Mouse (Mus musculus) 416B (cell line): ENCODE measurements at regions not wholly inside any gene's neighbourhood (a gene's known extent, or its start where the extent isn't known, plus 50 kb on each side); places are given as distances from the start of the nearest gene placed in this dataset.
"Not testable (repeated sequence)": the region's sequence is repeated elsewhere in the genome, so short reads cannot be mapped to it uniquely, and the experiment has no call there.

Source experiments
- DNase-seq: peaks from one replicate; pipeline ENCODE4 v3.0.0; 2011; ENCODE audit warnings: low read depth

DNA sequence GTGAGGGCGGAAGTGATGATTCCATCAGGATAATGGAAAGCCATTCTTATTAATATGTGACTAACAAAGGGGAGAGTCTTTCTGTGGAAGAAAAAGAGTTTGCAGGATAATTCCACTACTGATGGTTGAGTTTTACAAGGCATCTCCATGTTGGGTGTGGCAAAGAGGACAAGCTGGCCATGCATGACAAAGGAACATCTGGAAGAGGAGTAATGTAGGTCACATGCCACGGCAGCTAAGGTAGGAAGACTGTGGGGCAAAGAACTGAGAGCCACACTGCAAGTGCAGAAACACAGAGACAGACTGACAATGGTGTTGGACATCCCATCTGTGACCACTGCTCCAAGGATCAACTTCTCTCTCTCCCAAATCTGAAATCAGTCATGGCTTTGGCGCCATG, 196.4 kb upstream of the Gdi2 start:
- DNase-seq = no peak

- no peak for DNase-seq
These were observed 194.3 kb upstream of the Gdi2 start for GRCm38 (mm10) chr13:3343611-3344010.

DNA sequence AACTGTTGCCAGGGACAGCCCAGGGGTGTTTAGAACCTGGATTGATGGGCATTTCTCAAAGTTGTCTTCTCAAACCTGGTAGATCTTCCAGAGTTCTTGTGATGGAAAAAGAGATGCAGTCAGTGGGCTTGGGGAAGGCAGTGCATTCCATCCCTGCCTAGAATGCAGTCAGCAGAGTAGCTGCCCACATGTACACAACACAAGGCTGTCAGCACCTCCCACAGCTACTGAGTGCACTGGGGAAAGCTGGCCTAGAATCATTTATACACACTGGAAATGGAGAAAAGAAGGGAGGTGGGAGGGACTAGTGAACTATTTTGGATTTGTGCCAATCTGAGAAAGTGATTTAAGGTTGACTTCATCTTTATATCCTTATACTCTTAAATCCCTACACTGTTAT, 183.0 kb upstream of the Gdi2 start:
- not testable (repeated sequence) for DNase-seq

DNA sequence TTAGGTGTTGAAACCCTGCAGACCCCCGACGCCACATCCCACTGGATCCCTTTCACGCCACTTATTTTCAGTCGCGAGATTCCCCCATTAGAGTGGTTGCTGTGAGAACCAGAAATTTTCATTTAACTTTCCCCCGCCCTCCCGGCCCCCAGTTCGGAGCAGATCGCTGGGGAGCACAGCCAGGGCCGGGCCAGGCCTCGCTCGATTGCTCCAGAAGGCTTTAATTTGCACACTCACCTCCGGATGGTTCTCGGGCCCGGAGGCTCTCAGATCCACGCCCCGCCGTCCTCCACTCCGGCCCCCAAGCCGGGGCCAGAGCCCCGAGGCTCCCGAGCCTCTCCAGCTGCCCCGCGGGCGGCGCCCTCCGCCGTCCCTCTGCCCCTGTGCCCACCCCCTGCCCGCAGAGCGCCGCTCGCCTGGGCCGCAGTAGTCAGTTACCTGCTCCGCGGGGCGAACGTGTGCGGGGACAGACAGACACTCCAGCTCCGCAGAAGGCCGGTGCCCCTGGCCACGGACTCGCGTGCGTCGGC, 179.7 kb upstream of the Gdi2 start:
- DNase-seq = no peak

DNA sequence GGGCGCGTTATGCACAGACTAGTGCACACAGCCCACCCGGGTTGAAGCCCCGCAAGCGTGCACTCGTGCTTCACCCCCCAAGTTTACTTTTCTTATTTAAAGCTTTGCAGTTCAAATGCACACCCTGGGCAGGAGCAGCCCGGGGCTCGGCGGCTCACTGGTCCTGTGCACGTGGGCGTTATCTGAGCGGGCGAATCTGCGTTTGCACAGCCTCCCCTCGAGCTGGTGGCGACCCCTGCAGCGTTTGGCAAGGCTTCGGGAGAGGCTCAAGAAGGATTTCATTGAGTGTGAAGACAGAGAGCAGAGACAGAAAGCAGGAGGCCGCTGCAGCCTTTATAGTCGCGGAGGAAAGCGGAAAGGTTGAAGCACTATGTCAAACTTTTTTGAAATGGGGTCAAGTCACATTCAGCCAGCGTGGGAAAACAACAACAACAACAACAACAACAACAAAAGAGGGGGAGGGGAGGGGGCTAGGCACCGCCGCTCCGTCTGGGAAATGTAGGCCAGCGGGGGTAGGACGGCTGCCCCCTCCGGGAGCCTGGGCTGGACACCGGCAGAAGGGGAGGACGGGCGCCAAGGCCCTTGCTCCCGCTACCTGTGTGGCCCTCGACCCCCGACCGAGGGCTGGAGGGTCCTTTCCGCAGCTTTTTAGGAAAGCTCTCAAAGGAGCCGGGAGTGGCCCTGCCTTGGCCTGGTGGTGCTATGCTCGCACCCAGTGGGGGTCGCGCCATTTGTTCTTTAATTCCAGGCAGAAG, 178.7 kb upstream of the Gdi2 start:
- no peak for DNase-seq

DNA sequence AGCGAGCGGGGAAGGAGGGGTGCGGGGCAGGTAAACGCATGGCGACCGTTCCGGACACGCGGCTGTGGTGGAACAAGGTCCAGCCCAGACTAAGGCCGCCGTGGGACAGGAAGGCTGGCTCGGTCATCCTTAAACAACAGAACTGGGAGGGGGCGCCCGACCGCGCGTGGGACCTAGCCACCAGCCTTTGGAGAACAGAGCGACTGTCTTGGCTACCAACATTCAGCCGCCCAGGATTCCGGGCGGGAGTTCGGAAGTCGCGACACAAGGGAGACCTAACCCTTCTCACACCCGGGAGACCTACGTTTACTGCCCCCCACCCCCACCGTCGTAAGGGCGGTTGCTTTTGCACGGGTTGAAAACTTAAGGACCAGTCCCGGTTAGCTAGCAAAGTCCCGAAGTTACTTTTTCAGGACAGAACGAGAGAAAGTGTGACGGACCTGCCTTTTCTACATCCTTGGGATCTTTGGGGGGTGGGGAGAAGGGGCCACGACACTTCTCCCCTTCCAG, 178.1 kb upstream of the Gdi2 start:
- DNase-seq = not testable (repeated sequence)

DNA sequence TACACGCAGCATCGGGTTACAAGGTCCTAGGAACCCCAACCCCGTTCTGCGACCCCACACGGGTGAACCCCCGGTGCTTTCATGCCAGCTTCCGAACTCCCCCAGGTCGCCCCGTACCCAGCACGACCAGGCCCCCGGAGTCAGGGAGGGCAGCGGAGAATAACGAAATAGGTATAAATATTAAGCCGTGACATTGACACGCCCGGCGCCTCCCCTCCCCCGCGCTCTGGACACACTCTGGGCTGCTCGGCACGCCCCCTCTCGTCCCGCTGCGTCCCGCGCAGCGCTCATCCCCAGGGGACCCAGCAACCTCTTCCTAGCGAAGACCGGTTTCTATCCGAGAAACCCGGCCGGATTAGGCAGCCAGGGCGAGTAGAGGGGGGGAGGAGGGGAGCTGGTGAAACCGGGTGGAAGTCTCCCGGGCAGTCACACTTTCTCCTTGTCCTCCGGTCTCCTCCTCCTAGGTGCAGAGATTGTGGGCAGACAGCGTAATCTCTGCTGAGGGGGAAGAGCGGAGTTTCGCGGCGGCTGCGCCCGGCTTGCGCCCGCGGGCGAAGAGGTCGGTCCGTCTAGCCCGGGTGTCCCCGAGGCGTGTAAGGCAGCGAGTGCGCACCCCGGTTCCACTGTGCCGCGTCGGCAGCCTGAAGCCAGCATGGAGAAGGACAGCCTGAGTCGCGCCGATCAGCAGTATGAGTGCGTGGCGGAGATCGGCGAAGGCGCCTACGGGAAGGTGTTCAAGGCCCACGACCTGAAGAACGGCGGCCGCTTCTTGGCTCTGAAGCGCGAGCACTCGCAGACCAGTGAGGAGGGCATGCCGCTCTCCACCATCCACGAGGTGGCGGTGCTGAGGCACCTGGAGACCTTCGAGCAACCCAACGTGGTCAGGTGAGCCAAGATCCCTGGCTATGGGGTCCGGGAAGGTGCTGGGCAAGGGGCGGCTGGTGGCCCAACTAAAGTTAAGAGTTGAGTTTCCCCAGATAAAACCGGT, 177.1 kb upstream of the Gdi2 start:
- DNase-seq = no peak

- DNase-seq = peak; percentile 51
These were observed 165.2 kb upstream of the Gdi2 start for GRCm38 (mm10) chr13:3372701-3373100.

- peak; percentile 86 for DNase-seq
These were observed 164.2 kb upstream of the Gdi2 start for GRCm38 (mm10) chr13:3373522-3374220.

DNA sequence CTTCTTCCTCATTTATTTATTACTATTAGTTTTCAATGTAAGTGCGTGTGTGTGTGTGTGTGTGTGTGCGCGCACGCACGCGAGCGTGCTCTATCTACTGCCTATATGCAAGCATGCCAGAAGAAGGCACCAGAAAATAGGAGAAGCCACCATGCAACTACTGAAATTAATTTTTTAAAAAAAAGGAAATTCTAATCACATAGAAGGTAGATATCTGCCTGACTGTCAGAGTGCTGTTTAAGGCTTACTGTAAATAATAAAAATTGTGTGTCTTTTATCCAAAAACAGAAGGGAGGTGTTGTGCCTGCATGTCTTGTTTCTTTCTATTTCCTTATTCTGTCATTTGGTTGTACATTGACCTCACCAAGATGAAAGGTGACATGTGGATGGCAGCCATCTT, 163.1 kb upstream of the Gdi2 start:
- DNase-seq = peak; percentile 76

- peak; percentile 14 for DNase-seq
These were observed 160.1 kb upstream of the Gdi2 start for GRCm38 (mm10) chr13:3377801-3378200.

GRCm38 (mm10) chr13:3405783-3406182, 132.1 kb upstream of the Gdi2 start:
- DNase-seq = peak; percentile 64

- peak; percentile 97 for DNase-seq
These were observed 131.4 kb upstream of the Gdi2 start for GRCm38 (mm10) chr13:3406236-3407017.

GRCm38 (mm10) chr13:3410281-3410680, 127.6 kb upstream of the Gdi2 start:
- not testable (repeated sequence) for DNase-seq

DNA sequence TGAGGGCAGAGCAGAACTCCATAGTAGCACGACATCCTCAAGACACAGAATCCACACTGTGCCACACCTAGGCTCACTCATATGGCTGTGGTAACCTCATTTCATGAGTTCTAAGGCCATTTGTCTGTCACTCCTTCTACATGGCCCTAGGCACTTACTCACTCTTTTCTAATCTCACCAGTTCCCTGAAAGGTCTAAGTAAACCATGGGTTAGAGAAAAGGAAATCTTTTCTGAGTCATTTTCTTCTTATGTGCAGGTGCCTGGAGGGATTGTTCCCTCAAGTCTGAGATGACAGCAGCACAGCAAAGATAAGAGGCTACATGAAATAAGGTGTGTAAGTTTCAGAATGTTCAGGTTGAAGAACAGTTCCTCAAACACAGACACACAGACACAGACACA, 120.8 kb upstream of the Gdi2 start:
- DNase-seq = no peak

DNA sequence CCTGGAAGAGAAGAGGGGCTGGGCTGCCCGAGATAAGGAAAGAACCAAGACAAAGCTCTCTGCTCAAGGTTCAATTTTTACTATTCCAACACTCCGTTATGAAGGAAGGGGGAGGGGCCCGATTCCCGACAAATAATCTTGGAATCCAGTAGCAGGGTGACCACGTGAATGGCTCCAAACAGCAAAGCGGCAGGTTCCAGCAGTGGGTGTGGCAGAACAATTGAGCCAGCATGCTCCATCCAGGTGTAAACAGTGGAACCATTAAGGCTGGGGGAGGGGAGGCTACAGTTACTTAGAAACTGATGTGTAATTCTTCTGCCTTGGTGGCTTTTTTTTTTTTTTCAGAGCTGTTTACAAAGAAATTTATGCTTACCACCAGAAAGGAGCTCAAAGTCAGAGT, 82.5 kb upstream of the Gdi2 start:
- DNase-seq = not testable (repeated sequence)

DNA sequence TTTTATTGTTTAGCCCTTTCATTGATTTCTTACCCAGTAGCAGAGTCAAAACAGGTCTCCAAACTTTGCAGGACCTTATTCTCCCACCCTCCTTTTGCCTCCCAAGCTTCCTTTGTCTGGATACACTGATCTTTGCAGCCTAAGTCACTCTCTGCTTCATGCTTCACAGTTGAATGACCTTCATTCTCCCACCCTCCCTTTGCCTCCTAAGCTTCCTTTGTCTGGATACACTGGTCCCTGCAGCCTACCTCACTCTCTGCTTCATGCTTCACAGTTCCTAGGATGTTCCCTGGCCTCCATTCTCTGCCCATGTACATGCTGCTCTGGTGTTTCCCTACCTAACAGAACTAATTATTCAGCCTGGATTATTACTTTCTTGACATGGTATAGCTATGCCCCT, 61.0 kb upstream of the Gdi2 start:
- no peak for DNase-seq

- DNase-seq = no peak
These were observed 59.7 kb upstream of the Gdi2 start for GRCm38 (mm10) chr13:3477997-3478728.
